Comparison of ENCODE assay signal across 19 mouse cellular contexts in the genomic region with DNA sequence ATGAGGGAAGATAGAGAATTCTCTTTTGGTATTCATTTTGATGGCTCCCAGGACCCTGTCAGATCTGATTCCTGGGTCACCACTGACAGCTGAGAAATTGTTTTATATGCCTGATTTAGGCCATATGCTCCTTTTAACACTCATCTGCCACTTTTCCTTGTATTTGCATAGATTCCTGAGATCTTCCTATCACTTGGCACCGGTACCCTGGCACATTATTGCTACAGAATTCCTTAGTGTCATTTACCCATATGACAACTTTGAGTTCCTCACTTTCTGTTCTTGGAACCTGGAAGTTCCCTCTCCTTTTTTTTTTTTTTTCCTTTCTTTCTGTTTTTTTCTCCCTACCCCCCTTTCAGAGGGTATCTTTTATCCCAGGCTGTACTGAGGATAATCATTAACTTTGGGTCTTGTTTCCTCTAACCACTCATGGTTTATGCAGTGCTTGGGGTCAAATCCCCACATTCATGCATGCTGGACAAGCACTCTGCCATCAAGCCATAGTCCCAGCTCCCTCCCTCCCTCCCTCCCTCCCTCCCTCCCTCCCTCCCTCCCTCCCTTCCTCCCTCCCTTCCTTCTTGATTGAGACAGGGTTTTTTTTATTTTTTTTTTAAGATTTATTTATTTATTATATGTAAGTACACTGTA. TPM values are rescaled to one million over a fixed set of nuclear protein-coding genes. Genes with fewer than 3 reads are reported as not detected.
"Had no signal": no experiment of that assay in that cellular context is flagged by ENCODE, and none has a peak within 500 bp of the region (broad histone marks: within the 10 kb centered on the region; RNA-seq: fewer than 3 reads in every experiment).

No protein-coding gene starts in this region.

- H3K4me3 ChIP-seq: limb, embryonic 12.5 days; liver, embryonic 15.5 days; lung, embryonic 15.5 days; megakaryocyte, embryonic 14.5 days; midbrain, embryonic 15.5 days; neural tube, embryonic 12.5 days had no signal

- H3K27ac ChIP-seq: kidney, postnatal 0 days; limb, embryonic 12.5 days; liver, embryonic 15.5 days; lung, embryonic 15.5 days; macrophage; midbrain, embryonic 15.5 days; neural tube, embryonic 12.5 days; stomach, postnatal 0 days had no signal

- H3K27me3 ChIP-seq: limb, embryonic 12.5 days; liver, embryonic 15.5 days; lung, embryonic 15.5 days; megakaryocyte, embryonic 14.5 days; midbrain, embryonic 15.5 days; neural tube, embryonic 12.5 days had no signal

- ATAC-seq: inflammation-experienced regulatory T-cells, adult 6 months; midbrain, embryonic 15.5 days had no signal

- H3K4me2 ChIP-seq: limb, embryonic 12.5 days; liver, embryonic 15.5 days; lung, embryonic 15.5 days; midbrain, embryonic 11.5 days; midbrain, embryonic 15.5 days; neural tube, embryonic 12.5 days had no signal

- H3K9ac ChIP-seq: limb, embryonic 12.5 days; liver, embryonic 15.5 days; lung, embryonic 15.5 days; midbrain, embryonic 15.5 days; neural tube, embryonic 12.5 days had no signal

- H3K4me1 ChIP-seq: midbrain, embryonic 15.5 days had no signal

- H3K9me3 ChIP-seq: limb, embryonic 12.5 days; liver, embryonic 15.5 days; lung, embryonic 15.5 days; megakaryocyte, embryonic 14.5 days; midbrain, embryonic 15.5 days; neural tube, embryonic 12.5 days had no signal

- DNase-seq: layer of hippocampus, adult 9-11 months; liver; lung, postnatal 14 days; thymus, postnatal 14 days had no signal

RNA-seq across cellular contexts. Expression of a gene that starts 39.2 kb away (rescaled TPM):
- total RNA-seq: left cerebral cortex, postnatal 36 days; monocyte, adult 5-6 weeks; neutrophil, adult 5-6 weeks had no signal
- polyA plus RNA-seq: inflammation-experienced regulatory T-cells, adult 6 months; kidney, postnatal 0 days; limb, embryonic 12.5 days; liver, embryonic 15.5 days; lung, embryonic 15.5 days; macrophage; midbrain, embryonic 11.5 days; midbrain, embryonic 15.5 days; neural tube, embryonic 12.5 days; stomach, postnatal 0 days; urinary bladder, adult 2 months had no signal
